Mouse (Mus musculus) CH12F3 (cell line): Measurements from ENCODE around the gene Picalm.
"Not testable (repeated sequence)": the region's sequence is repeated elsewhere in the genome, so short reads cannot be mapped to it uniquely, and the experiment has no call there.

Experiments used
- in situ Hi-C: fragments of 300-500 bp; cut with MboI; formaldehyde crosslinking; loops from 2 replicates; pipeline ENCODE4 v1.14.3; 2020; ENCODE audit warnings: low sequenced_read_pairs

Picalm gene

GRCm38 (mm10) chr7:90131376-90131651, 1.3 kb downstream of the Picalm start:
- in situ Hi-C loops = no loop called here

- in situ Hi-C loops = no loop called here
Measured at GRCm38 (mm10) chr7:90131831-90132241, 1.8 kb downstream of the Picalm start.

GRCm38 (mm10) chr7:90132322-90132721, 2.3 kb downstream of the Picalm start:
- in situ Hi-C loops = no loop called here

- in situ Hi-C loops = no loop called here
Measured at GRCm38 (mm10) chr7:90136736-90137135, 6.7 kb downstream of the Picalm start.

GRCm38 (mm10) chr7:90138359-90138758, 8.3 kb downstream of the Picalm start:
- in situ Hi-C loops = no loop called here

GRCm38 (mm10) chr7:90140290-90140689, 10.3 kb downstream of the Picalm start:
- in situ Hi-C loops = no loop called here

GRCm38 (mm10) chr7:90144275-90144674, 14.3 kb downstream of the Picalm start:
- in situ Hi-C loops = no loop called here

- in situ Hi-C loops = no loop called here
Measured at GRCm38 (mm10) chr7:90144971-90145370, 15.0 kb downstream of the Picalm start.

- in situ Hi-C loops = no loop called here
Measured at GRCm38 (mm10) chr7:90145376-90145775, 15.4 kb downstream of the Picalm start.

GRCm38 (mm10) chr7:90145897-90146296, 15.9 kb downstream of the Picalm start:
- in situ Hi-C loops = no loop called here

GRCm38 (mm10) chr7:90146321-90146720, 16.3 kb downstream of the Picalm start:
- in situ Hi-C loops = no loop called here

GRCm38 (mm10) chr7:90148023-90148422, 18.0 kb downstream of the Picalm start:
- in situ Hi-C loops = no loop called here

GRCm38 (mm10) chr7:90148516-90148915, 18.5 kb downstream of the Picalm start:
- in situ Hi-C loops = no loop called here

GRCm38 (mm10) chr7:90150311-90150710, 20.3 kb downstream of the Picalm start:
- in situ Hi-C loops = loop anchor here (10.0 kb wide), 2 partner anchors 126 to 156 kb away; no protein-coding TSS in a partner anchor

- in situ Hi-C loops = loop anchor here (10.0 kb wide), 2 partner anchors 133 to 163 kb away; no protein-coding TSS in a partner anchor
Measured at GRCm38 (mm10) chr7:90158034-90158433, 28.0 kb downstream of the Picalm start.

- in situ Hi-C loops = no loop called here
Measured at GRCm38 (mm10) chr7:90160598-90160997, 30.6 kb downstream of the Picalm start.

GRCm38 (mm10) chr7:90164276-90164675, 34.3 kb downstream of the Picalm start:
- in situ Hi-C loops = no loop called here

- in situ Hi-C loops = no loop called here
Measured at GRCm38 (mm10) chr7:90165970-90166369, 36.0 kb downstream of the Picalm start.

- in situ Hi-C loops = not testable (repeated sequence)
Measured at GRCm38 (mm10) chr7:90167777-90168176, 37.8 kb downstream of the Picalm start.

GRCm38 (mm10) chr7:90173778-90174177, 43.8 kb downstream of the Picalm start:
- in situ Hi-C loops = no loop called here

GRCm38 (mm10) chr7:90175576-90175975, 45.6 kb downstream of the Picalm start:
- in situ Hi-C loops = no loop called here

- in situ Hi-C loops = no loop called here
Measured at GRCm38 (mm10) chr7:90180635-90181034, 50.6 kb downstream of the Picalm start.

- in situ Hi-C loops = no loop called here
Measured at GRCm38 (mm10) chr7:90200251-90200650, 70.2 kb downstream of the Picalm start.
